Mouse (Mus musculus): ENCODE measurements around the gene Pdzk1ip1. TPM values are rescaled to one million over a fixed set of nuclear protein-coding genes. Genes with fewer than 3 reads are reported as not detected.

The Pdzk1ip1 gene
- polyA plus RNA-seq, 1 experiment from 2014 or later = 100 TPM

- no peak overlapping the region for H3K9ac ChIP-seq
- H3K4me2 ChIP-seq = peak overlapping the region; percentile 72
- WGBS = 14% methylated on average over 11 of the region's 11 CpGs
- no peaks in the 10 kb centered on the region for H3K36me3 ChIP-seq
- H3K4me1 ChIP-seq = peaks cover 17% of the 10 kb centered on the region
- H3K27ac ChIP-seq = no peak overlapping the region
- no peaks in the 10 kb centered on the region for H3K9me3 ChIP-seq
- H3K27me3 ChIP-seq = peaks cover 61% of the 10 kb centered on the region
- peak overlapping the region; percentile 34 for H3K4me3 ChIP-seq
- ATAC-seq (ENCODE audit: insufficient number of reproducible peaks, low FRiP score, low TSS enrichment, low read depth) = no peak
These were observed 8.1 kb downstream of the Pdzk1ip1 start for GRCm38 (mm10) chr4:115096435-115097145.

- no peaks in the 10 kb centered on the region for H3K9me3 ChIP-seq
- peaks cover 17% of the 10 kb centered on the region for H3K4me1 ChIP-seq
- no peaks in the 10 kb centered on the region for H3K36me3 ChIP-seq
- peaks cover 61% of the 10 kb centered on the region for H3K27me3 ChIP-seq
- peak overlapping the region; percentile 33 for H3K4me2 ChIP-seq
- no peak overlapping the region for H3K27ac ChIP-seq
- WGBS = under 1% methylated on average over 6 of the region's 6 CpGs
- H3K9ac ChIP-seq = no peak overlapping the region
- no peak for ATAC-seq (ENCODE audit: insufficient number of reproducible peaks, low FRiP score, low TSS enrichment, low read depth)
- H3K4me3 ChIP-seq = peak overlapping the region; percentile 8
These were observed 8.6 kb downstream of the Pdzk1ip1 start for GRCm38 (mm10) chr4:115097146-115097496.

DNA sequence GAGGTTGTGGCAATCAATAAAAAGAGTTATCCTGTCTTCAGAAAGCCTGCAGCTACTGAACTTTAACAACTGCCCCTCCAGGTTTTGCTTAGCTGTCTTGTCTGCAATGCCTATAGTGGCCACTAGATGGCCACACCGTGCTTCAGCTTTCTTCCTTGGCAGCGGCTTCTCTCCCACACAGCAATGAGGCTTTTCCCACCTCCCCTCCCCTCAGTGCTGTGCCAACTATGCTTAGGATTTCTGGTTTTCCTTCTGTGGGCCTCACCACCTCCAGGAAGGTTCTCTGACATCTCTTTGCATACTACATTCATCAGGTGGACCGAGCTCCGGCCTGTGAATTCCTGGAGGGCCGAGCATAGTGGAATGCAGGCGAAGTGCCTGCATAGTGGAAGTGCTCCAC is 13.2 kb downstream of the Pdzk1ip1 start:
- no peak for ATAC-seq (ENCODE audit: insufficient number of reproducible peaks, low FRiP score, low TSS enrichment, low read depth)
- no peak overlapping the region for H3K27ac ChIP-seq
- H3K4me1 ChIP-seq = peaks cover 5% of the 10 kb centered on the region; the same call in 1 of the 2 replicates
- no peak overlapping the region for H3K9ac ChIP-seq
- H3K9me3 ChIP-seq = no peaks in the 10 kb centered on the region
- peaks cover 21% of the 10 kb centered on the region for H3K27me3 ChIP-seq
- H3K4me2 ChIP-seq = 0 out of 2 replicates have a peak overlapping the region, but pooled peaks have one; percentile 32
- H3K4me3 ChIP-seq = no peak overlapping the region
- WGBS = 23% methylated on average over 6 of the region's 6 CpGs
- H3K36me3 ChIP-seq = no peaks in the 10 kb centered on the region

DNA sequence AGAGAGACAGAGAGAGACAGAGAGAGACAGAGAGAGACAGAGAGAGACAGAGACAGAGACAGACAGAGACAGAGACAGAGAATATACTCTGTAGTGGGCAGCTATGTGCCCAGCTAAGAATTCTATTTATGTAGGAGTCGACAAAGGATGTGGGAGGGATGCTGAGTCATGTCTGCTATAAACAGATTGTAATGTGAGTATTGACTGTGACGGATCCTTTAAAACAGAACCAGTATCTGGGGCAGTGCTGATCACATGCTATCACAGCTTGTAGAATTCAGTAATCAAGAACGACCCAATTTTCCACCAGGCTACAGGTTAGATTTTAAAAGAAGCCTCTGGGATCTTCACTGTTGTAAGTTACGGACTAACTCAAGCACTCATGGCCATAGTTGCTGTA is 15.0 kb downstream of the Pdzk1ip1 start:
- H3K4me2 ChIP-seq = no peak overlapping the region
- ATAC-seq (ENCODE audit: insufficient number of reproducible peaks, low FRiP score, low TSS enrichment, low read depth) = no peak
- WGBS = 48% methylated on average over 4 of the region's 4 CpGs
- no peaks in the 10 kb centered on the region for H3K4me1 ChIP-seq
- H3K9me3 ChIP-seq = no peaks in the 10 kb centered on the region
- no peaks in the 10 kb centered on the region for H3K36me3 ChIP-seq
- H3K4me3 ChIP-seq = no peak overlapping the region
- H3K9ac ChIP-seq = no peak overlapping the region
- H3K27ac ChIP-seq = no peak overlapping the region
- peaks cover 4% of the 10 kb centered on the region for H3K27me3 ChIP-seq

DNA sequence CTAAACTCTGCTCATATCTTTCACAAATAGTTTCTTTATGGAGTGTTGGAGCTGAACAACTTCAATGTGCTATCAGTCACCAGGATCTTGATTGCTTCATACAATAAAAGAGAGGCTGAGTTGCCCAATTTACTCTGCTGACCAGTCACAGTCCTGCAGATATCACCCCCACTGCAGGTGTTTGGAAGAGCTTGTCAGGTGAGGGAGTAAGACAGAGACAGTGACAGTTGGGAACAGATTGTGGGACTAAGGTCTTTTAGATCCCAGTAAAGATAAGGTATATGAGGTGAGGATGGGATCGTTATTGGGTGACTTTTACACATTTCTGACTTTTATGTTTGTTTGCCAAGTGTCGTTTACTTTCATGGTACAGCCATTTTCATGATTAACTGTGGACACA is 22.7 kb downstream of the Pdzk1ip1 start:
- no peak overlapping the region for H3K4me2 ChIP-seq
- H3K9me3 ChIP-seq = no peaks in the 10 kb centered on the region
- WGBS = 70% methylated on average over 2 of the region's 2 CpGs
- no peak overlapping the region for H3K27ac ChIP-seq
- no peak overlapping the region for H3K4me3 ChIP-seq
- H3K9ac ChIP-seq = no peak overlapping the region
- no peaks in the 10 kb centered on the region for H3K36me3 ChIP-seq
- H3K4me1 ChIP-seq = no peaks in the 10 kb centered on the region
- ATAC-seq (ENCODE audit: insufficient number of reproducible peaks, low FRiP score, low TSS enrichment, low read depth) = no peak
- no peaks in the 10 kb centered on the region; the same call in 1 of the 2 replicates for H3K27me3 ChIP-seq

DNA sequence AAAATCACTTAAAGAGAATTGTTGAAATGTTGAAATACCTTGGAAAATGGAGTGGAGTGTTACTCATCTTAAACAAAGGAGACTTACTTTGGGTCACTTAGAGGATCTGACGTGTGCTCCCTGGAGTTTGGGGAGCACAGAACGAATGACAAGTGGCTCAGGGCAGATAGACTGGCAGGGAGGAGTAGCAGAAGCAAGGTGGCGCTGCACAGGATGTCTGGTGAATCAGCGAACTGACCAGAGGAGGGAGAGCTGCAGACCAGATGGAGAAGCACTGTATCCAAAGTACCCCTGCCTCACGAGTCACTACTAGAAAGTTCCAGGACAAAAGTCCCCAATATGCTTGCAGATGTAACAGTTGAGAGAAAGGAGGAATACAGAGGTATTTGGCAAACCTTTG is 24.8 kb downstream of the Pdzk1ip1 start:
- Histone ChIP-seq H3K9ac (no peak overlapping the region), H3K27me3 (no peaks in the 10 kb centered on the region; the same call in 1 of the 2 replicates), H3K9me3 (no peaks in the 10 kb centered on the region), H3K36me3 (no peaks in the 10 kb centered on the region), H3K27ac (no peak overlapping the region), H3K4me3 (no peak overlapping the region), H3K4me1 (no peaks in the 10 kb centered on the region), H3K4me2 (no peak overlapping the region)
- 29% methylated on average over 5 of the region's 5 CpGs for WGBS
- no peak for ATAC-seq (ENCODE audit: insufficient number of reproducible peaks, low FRiP score, low TSS enrichment, low read depth)

DNA sequence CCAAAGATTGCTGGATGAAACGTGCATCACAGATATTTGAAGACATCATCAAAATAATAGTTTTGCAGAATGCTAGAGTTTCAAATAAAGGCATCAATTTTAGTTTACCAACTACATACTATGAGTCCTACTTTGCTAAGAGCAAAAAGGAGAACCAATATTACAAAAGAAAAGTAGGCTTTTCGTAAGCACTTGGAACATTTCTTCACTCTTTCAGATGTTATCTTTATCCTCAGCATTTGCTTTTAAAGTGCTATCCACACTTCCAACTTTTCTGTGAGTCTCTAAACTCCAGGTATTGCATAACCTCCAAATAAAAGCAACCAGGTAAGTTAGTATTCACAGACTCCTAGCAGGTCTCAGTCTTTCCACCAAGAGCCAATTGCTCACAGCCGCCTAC is 31.1 kb downstream of the Pdzk1ip1 start:
- H3K4me2 ChIP-seq = no peak overlapping the region
- no peaks in the 10 kb centered on the region for H3K9me3 ChIP-seq
- H3K9ac ChIP-seq = no peak overlapping the region
- no peak overlapping the region for H3K27ac ChIP-seq
- ATAC-seq (ENCODE audit: insufficient number of reproducible peaks, low FRiP score, low TSS enrichment, low read depth) = no peak
- H3K27me3 ChIP-seq = no peaks in the 10 kb centered on the region
- H3K4me1 ChIP-seq = no peaks in the 10 kb centered on the region
- 81% methylated on average over 3 of the region's 3 CpGs for WGBS
- H3K4me3 ChIP-seq = no peak overlapping the region
- H3K36me3 ChIP-seq = no peaks in the 10 kb centered on the region

DNA sequence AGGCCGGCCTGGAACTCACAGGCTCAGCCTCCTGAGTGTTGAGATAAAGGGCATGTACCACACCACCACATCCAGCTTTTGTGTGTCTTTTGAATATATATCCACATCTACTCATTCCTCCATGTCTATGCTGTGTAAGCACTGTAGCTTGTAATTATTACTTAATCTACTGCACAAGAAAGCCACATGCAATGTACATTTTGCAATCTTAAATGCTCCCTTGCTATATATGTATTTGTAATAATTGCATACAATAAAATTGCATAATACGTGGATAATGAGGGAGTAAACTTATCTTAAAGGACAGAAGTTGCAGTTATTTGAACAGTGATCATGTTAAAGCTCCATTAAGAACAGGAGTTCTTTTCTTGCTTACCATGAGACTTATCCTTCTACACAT is 32.7 kb downstream of the Pdzk1ip1 start:
- WGBS = 73% methylated on average over 2 of the region's 2 CpGs
- Histone ChIP-seq H3K4me3 (no peak overlapping the region), H3K4me1 (no peaks in the 10 kb centered on the region), H3K4me2 (no peak overlapping the region), H3K36me3 (no peaks in the 10 kb centered on the region), H3K9me3 (no peaks in the 10 kb centered on the region), H3K27me3 (no peaks in the 10 kb centered on the region), H3K9ac (no peak overlapping the region), H3K27ac (no peak overlapping the region)
- no peak for ATAC-seq (ENCODE audit: insufficient number of reproducible peaks, low FRiP score, low TSS enrichment, low read depth)

- H3K4me2 ChIP-seq = no peak overlapping the region
- H3K9ac ChIP-seq = no peak overlapping the region
- ATAC-seq (ENCODE audit: insufficient number of reproducible peaks, low FRiP score, low TSS enrichment, low read depth) = no peak
- H3K36me3 ChIP-seq = no peaks in the 10 kb centered on the region
- no peak overlapping the region for H3K27ac ChIP-seq
- H3K4me3 ChIP-seq = no peak overlapping the region
- no peaks in the 10 kb centered on the region for H3K27me3 ChIP-seq
- H3K4me1 ChIP-seq = no peaks in the 10 kb centered on the region
- no peaks in the 10 kb centered on the region for H3K9me3 ChIP-seq
- 72% methylated on average over 5 of the region's 5 CpGs for WGBS
These were observed 33.1 kb downstream of the Pdzk1ip1 start for GRCm38 (mm10) chr4:115121608-115122007.

DNA sequence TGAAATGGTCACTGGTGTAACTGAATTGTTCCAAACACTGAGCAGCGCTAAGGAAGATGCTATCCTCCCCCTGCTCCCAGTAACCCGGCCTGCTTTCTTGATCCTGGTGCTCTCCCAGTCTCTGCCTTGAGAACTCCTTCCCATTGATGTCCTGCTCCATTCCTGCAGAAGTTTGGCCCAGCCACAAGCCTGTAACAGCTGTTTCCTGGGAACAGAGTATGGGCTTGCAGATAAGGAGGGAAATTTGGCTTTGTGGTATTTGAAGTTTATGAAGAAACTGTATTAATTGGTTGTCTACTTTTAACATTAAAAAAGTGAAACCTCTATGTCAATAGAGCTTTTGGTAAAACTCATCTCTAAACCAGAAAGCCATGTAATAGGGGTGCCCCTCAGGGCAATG is 35.0 kb downstream of the Pdzk1ip1 start:
- Histone ChIP-seq H3K4me3 (no peak overlapping the region), H3K36me3 (no peaks in the 10 kb centered on the region), H3K27ac (no peak overlapping the region), H3K9me3 (no peaks in the 10 kb centered on the region), H3K4me1 (no peaks in the 10 kb centered on the region), H3K4me2 (no peak overlapping the region), H3K9ac (no peak overlapping the region), H3K27me3 (no peaks in the 10 kb centered on the region)
- WGBS = 73% methylated on average over 2 of the region's 2 CpGs
- ATAC-seq (ENCODE audit: insufficient number of reproducible peaks, low FRiP score, low TSS enrichment, low read depth) = no peak

GRCm38 (mm10) chr4:115124713-115125112 is 36.2 kb downstream of the Pdzk1ip1 start:
- H3K27ac ChIP-seq = no peak overlapping the region
- ATAC-seq (ENCODE audit: insufficient number of reproducible peaks, low FRiP score, low TSS enrichment, low read depth) = no peak
- no peak overlapping the region for H3K4me2 ChIP-seq
- no peak overlapping the region for H3K9ac ChIP-seq
- H3K36me3 ChIP-seq = no peaks in the 10 kb centered on the region
- no peaks in the 10 kb centered on the region for H3K4me1 ChIP-seq
- no peak overlapping the region for H3K4me3 ChIP-seq
- H3K9me3 ChIP-seq = no peaks in the 10 kb centered on the region
- no peaks in the 10 kb centered on the region for H3K27me3 ChIP-seq

DNA sequence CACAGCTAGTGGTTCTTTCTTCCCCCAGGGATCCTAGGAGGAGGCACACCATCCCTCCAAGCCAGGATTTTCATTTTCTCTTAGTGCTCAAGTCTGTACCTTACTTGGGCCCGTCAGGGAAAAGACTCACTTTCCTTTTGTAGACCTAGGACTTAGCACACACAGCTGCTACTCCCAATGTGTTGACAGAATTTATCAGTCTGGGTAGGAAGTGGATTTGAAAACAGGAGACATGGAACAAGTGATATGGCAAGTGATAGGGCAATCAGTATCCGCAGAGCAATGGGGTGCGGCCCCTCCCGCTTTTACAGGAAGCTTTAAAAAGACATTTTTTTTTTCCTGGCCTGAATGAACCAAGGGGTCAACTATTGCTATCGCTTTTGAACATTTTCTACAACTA is 44.6 kb downstream of the Pdzk1ip1 start:
- H3K4me3 ChIP-seq = no peak overlapping the region
- H3K4me2 ChIP-seq = no peak overlapping the region
- peaks cover 7% of the 10 kb centered on the region for H3K4me1 ChIP-seq
- H3K27me3 ChIP-seq = peaks cover 25% of the 10 kb centered on the region
- WGBS = 7% methylated on average over 5 of the region's 5 CpGs
- H3K9me3 ChIP-seq = no peaks in the 10 kb centered on the region
- H3K9ac ChIP-seq = no peak overlapping the region
- H3K36me3 ChIP-seq = no peaks in the 10 kb centered on the region
- no peak overlapping the region for H3K27ac ChIP-seq
- no peak for ATAC-seq (ENCODE audit: insufficient number of reproducible peaks, low FRiP score, low TSS enrichment, low read depth)
